Mouse (Mus musculus): ENCODE results near the gene Iqgap2.

Iqgap2 gene

DNA sequence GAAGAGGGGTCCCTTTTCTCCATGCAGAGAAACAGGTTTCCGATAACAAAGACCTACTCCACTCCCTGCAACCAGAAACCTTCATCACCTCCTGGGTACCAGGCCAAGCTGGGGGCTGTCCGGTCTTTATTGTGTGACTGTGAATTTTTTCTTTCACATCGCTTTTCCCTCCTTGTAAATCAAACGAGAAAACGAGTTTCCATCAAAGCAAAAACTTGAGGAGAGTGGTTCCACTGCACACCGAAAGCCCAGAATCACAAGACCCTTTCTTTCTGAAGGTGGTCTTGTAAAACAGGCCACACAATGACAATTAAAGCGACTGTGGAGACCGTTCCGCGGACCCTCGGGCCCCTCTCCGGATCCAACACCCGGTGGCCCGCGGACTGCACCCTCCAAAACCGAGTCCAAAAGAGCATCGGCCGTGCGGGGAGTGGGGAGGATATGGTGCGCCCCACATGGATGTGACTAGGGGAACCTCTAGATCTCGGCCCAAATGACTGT lies 274.0 kb downstream of the Iqgap2 start:
- DNase-seq (ENCODE audit: low spot score) = no peak

DNA sequence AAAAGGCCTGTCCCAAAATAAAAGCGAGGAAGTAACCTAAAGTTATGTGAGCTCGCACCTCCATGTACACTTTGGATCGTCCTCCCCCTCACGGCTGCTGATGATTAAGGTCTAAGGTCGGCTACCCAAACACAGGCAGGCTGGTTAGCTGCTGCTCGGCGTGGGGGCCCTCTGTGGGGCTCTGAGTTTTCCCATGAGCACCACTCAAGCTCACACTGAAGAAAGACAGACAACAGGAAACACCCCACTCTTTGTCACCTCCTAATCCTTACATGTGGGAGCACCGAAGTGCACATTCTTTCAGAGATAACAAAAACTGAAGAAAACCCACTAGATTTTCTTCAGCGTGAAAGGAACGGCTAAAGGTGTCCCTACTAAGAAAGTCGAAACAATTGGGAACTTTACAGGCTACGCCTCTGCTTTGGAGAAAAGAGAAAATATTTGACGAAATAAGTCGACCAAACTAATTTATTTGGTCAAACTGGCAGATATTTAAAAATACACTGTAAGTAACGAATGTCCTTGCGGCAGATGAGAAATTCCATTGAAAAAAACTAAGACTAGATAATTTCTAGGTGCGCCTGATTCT lies 274.5 kb downstream of the Iqgap2 start:
- no peak for DNase-seq (ENCODE audit: low spot score)

DNA sequence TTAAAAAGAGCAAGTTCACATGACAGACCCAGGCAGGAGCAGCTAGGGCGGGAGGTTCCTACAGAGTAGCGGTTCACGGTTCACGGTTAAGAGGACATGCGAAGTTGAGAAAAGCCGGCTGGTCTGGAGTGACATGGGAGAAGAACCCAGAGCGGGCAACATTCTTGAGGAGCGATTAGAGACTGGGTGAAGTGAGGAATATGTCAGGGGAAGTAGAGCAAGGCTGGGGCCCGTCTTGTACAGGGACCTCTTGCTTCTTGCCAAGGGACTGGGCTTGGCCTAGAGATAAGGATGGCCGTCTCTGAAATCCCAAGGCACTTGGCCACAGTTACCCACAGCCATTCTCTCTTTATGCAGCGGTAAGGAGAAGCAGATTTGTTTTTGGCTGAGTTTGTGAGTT lies 275.2 kb downstream of the Iqgap2 start:
- no peak for DNase-seq (ENCODE audit: low spot score)

DNA sequence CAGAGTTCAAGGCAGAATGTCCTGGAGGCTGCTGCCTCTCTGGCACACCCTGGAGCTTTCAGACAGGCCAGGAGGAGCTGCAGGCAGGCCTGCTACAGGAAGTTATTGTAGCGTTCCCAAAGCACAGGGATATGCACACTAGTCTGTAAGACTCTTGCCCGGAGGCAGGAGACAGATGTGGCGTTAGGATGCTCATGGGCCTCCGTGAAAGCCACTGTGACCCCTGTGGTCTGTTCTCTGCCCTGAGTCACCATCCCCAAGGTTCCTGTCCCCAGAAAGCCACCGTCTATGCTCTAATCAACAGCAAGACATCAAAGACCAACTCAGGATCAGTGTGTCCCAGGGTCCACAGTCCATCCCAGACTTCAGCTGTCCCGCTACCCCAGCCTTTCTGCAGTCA lies 277.0 kb downstream of the Iqgap2 start:
- no peak for DNase-seq (ENCODE audit: low spot score)

DNA sequence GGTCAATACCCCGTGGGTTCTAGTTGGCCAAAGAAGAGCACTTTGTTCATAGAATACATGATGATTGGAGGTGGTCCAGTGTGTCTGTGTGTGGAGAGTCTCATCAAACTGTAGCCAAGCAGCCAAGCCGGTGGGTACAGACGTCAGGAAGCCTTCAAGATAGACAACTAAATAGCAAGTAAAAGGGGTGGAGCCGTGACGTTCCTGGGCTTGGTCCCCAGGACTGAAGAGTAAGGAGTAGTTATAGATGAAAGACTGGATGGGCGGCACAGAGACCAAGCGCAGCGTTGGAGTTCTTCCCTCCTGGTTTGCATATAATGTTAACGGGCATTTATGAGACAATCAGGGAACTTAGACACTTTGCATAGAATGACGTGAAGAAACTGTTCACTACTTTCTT lies 279.5 kb downstream of the Iqgap2 start:
- no peak for DNase-seq (ENCODE audit: low spot score)

DNA sequence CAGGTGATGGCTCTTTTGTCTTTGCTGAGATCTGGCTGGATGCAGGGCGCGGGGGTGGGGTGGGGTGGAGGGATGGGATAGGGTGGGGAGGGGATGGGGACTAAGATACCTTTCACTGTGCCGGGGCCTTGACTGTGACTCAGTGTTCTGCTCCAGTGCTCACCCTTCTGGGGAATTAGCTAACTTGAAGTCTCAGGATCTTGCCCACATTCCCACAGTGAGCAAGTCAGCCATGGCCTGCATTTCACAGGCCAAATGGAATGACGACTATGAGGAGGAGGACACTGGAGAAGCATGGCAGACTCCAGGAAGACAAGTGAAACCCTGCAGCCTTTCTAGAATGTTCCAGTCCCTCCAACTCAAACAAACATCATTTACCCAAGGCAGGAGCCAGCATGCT lies 280.0 kb downstream of the Iqgap2 start:
- no peak for DNase-seq (ENCODE audit: low spot score)

DNA sequence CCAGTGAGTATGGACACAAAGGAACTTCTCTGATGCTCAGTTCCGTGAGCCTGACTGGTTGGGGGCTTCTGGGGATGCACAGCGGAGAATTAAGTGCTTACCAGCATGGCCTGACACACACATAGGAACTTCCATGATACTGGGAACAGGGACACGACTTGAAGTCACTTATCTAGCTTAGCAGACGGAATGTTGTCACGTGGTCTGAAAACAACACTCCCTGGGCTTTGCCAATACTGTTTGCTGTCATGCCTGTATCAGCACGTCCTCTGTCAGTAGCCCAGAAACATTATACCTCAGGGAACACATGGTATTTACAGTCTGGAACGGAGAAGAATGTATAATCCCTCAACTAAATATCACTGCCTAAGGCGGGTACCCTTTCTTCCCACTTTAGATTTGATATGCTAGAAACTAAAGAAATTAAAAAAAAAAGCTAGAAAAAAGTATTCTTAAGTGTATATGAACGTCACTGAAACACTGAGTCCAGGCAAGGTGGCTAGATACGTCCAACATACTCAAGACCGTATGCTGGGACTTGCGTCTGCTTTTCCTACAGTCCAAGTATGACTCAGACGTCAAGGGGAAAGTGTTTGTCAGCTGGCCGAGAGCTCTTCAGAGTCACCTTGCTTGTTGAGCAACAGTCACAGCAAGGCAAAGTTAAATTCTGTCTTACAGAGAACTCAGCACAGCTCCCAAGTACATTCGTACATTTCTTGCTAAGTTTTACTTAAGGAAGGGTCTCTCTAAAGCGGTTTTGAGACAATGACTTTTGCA lies 280.7 kb downstream of the Iqgap2 start:
- DNase-seq (ENCODE audit: low spot score) = no peak

DNA sequence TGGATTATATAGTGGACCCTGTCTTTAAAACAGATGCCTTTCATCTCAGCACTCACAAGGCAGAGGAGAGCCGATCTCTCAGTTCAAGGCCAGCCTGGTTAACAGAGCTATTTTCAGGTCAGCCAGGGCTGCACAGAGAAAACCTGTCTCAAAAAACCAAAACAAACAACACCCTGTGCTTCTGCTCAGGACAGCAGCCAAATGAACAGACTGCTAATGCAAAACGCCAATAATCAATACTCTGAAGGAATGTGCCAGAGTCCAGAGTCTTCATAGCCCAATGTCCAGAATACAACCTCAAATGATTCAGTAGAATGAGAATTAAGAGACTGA lies 282.7 kb downstream of the Iqgap2 start:
- no peak for DNase-seq (ENCODE audit: low spot score)

DNA sequence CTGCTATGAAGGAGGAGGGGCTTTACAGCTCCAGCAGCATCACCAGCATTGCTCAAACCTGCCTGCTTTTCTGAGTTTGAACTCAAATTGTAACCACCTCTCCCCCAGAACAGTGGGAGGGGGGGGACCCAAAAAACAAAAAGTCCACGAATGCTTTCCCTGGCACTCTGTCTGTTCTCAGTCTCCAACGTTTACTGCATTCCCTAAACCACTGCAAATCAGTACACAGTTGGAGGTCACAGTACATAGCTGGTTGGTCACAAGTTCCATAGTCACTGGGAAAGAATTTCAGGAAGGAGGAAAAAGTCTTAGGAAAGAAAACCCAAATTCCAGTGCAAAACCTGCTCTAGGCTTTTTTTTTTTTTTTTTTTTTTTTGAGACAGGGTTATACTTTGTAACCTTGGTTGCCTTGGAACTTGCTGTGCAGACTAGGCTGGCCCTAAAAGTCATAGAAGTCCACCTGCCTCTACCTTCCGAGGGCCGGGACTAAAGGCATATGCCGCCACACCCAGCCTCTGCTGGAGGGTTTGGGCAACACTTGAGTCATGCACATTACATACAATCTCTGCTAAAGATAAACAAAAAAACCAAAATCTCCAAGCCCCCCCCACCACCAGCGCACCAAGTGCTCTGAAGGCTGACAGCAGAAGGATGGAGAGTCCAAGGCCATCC lies 283.2 kb downstream of the Iqgap2 start:
- DNase-seq (ENCODE audit: low spot score) = no peak

DNA sequence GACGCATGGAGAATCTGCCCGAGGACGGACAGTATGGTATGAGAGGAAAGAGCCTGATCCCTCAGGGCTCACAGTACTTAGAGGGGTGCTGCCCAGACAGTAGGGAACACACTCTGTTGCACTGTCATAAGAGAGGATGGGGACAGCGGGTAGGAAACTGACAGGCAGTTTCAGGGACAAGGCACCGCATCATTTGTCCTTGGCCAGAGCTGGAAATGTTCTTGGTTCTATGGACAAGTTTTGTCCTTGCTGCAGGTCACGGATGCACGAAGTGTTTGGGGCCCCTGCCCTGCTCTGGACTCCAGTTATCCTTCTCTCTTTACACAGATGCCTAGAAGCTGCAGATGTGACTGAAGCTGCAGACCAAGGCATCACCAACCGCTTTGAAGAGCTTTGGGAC lies 284.7 kb downstream of the Iqgap2 start:
- DNase-seq (ENCODE audit: low spot score) = no peak

DNA sequence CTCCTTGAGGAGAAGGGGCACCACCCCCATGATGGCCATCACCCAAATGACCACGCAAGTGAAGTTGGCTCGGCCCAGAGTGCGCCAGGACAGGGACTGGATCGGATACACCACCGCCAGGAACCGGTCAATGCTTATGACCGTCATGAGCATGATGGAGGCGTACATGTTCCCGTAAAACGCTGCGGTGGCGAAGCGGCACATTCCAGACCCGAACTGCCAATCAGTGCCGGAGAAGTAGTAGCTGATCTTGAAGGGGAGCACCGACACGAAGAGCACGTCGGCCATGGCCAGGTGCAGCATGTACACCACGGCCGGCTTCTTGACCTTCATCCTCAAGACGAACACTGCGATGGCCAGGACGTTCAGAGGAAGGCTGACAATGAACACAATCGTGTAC lies 287.4 kb downstream of the Iqgap2 start:
- DNase-seq (ENCODE audit: low spot score) = no peak

DNA sequence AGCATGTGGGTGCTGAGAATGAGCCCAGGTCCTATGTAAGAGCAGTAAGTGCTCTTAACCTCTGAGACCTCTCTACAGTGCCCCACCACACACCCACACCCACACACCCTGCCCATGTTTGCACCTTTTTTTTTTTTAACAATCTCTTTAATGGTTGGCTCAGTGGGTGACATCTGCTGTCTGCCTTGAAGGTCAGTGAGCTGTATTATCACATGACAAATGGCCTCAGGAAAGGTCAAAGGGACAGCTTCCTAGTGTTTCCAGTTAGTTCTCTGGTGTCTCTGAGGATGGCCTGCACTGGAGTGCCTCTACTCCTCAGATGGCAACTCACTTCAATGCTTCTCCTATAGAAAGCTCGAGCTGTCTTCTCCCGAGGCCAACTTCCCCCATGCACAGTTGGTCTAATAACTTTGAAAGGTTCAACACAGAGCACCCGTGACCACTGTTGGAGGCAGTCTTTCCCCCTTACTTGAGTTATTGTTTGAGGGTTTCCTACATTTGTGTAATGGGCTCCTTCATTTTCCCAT lies 291.8 kb downstream of the Iqgap2 start:
- no peak for DNase-seq (ENCODE audit: low spot score)

DNA sequence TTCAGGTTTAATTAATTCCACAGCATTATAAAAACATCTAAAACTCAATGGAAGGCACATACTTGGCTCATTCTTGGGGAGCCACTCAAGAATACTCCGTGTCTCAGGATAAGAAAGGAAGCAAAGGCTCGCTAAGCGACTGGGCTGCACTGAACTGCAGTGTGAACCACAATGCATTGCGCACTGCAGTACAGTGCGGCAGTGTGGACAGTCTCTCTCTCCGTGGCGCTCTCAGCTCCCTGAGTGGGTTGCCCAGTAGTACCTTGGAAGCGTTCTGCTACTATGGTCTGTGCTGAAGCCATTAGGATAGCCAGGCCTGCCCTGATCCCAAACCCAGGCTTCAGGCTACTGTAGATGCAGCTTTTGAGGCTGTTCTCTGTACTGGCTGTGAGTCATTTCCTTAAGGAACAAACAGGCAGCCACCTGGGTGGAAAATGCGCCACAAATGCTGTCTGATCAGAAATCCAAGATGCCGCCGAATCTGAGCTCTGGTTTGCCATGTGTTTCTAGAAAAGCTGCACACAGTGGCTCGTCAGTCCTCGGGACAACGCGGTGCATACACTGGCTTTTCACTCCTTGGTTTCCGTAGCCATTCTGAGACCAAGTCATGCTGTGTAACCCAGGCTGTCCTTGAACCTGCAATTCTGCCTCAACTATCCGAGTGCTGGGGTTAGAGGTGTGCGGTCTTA lies 293.3 kb downstream of the Iqgap2 start:
- DNase-seq (ENCODE audit: low spot score) = no peak

DNA sequence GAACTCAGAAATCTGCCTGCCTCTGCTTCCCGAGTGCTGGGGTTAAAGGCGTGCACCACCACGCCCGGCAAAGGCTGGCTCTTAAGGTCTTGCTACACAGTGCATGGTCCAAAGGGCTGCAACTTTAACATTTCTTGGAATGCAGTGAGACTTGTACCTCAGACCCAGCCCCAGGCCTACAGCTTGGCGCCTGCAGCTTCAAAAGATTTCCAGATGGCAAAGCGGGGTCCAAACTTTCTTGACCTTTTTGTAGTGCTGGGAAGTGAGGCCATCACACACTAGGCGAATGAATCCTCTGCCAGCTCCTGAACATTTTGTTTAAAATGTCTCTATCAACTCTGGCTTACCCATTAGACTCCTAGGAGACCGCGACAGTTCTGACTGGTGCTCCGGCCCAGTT lies 294.1 kb downstream of the Iqgap2 start:
- no peak for DNase-seq (ENCODE audit: low spot score)

DNA sequence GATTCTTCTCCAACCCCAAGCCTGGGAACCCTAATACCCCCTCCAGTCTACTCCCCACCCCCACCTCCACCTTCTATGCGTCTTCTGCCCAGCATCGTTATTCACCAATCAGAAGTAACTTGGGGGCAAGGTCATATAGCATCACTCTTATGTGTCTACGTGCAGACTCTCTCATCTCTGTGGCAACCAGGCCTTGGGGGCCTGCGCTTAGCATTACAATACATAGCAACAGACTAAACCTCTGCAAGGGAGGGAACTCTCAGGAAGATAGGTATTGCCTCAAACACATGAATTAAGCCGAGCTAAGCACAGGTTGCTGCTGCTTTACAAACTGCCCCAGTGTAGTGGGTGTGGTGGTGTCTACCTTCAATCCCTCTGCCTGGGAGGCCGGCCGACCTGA lies 295.0 kb downstream of the Iqgap2 start:
- DNase-seq (ENCODE audit: low spot score) = no peak

DNA sequence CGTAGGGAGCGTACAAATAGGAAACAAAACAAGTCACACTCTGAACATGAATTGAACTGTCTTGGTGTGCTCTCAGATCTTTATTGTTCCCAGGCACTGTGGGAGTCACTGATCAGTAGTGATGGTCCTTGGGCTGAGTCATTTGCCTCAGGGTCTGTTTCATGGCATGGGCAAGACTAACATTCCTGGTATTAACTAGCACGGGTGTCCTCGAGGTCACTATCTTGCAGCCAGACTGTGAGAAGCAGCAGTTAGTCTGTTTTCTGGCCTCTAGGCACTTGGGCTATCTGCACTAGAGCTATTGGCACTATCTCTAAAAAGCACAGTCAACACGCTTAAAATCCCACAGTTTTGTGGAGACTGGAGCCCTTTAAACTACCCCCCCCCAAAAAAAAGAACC lies 295.8 kb downstream of the Iqgap2 start:
- no peak for DNase-seq (ENCODE audit: low spot score)

DNA sequence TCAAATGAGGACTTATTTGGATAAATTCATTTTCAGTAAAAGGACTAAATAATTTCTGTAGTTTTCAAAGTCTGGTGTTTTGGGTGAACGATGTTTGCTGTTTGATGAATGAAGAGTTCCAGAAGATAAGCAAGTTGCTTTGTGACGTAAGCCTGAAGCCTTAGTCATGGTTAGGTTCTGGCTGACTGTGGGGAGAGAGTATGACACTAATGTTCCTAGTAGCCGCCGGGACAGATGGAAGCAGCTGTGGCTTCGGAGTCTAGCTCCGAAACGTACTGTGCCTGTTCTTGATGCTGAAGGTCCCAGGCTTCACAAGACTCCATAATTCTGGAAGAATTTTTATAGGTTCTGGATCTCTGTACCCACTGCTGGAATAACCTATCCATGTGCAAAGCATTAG lies 296.3 kb downstream of the Iqgap2 start:
- no peak for DNase-seq (ENCODE audit: low spot score)

DNA sequence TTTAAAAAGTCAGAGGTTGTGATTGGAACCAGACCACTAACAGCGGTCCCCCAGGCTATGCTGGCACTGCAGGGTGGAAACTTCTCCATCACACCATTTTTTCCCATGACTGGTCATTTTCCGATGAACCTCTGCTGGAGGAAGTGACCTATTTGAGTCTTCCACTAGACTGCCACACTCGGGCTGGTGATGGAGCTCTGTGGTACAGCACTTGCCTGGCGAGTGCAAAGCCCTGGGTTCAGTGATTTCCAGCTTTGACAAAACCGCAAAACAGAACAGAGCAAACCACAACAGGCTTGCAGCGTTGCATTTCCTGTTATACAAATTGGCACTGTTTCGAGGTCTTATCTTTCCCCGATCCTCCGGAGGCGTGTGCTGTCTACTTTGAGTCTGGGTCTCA lies 298.9 kb downstream of the Iqgap2 start:
- DNase-seq (ENCODE audit: low spot score) = no peak

DNA sequence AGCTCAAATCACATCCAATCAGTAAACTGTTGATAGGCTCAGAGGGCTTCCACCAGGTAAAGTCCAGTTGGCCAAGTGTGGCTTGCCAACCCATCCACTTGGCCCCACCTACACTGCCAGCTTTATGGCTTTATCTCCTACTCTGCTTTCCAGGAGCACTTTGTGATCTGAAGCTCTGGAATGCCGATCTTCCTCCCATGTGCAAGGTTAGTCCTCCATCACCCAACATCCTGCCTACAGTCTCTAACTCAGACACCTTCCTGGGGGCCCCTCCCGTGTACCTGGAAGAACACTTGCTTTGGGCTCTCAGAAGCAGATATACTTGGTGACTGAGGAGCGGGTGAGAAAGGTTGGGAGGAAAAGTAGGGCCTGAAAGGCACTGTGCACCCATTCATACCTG lies 300.1 kb downstream of the Iqgap2 start:
- DNase-seq (ENCODE audit: low spot score) = no peak

DNA sequence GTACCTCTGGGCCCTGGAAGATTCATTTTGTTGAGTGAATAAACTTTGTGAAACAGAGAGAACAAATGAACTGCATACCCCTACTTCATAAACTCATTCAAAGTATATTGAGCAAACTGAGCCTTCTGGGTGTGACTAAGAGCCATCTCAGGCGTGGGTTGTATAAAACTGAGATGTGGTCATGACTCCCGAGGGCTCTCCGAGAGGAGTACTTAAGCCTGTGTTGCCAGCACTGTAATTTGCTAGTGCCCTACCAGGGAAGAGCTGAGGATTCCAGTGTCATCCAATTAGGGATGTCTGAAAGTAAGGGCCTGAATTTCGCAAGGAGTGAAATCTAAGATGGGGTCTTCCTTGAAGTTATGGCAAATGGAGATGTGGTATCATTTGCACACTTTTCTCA lies 304.1 kb downstream of the Iqgap2 start:
- no peak for DNase-seq (ENCODE audit: low spot score)

DNA sequence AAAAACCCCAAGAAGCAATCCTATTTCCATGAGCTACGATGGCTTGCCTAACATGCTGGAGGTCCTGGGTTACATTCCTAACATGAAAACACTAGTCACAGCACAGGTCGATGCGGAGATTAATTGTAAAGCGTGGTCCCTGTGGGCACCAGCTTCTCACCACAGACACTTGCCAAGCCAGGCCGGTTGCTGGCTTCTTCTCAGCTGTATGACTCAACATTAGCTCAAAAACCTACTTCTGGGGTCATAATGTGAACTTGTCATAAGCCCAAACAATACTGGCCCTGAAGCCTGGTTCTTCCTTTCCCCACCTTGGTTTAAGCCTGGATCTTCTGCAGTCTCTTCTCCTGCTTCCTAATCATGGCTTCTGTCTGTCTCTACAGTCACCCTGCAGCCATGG lies 306.8 kb downstream of the Iqgap2 start:
- no peak for DNase-seq (ENCODE audit: low spot score)

Measured in urinary bladder, postnatal 10 days (tissue).